Mouse (Mus musculus) thymus, postnatal 36 days (tissue): ENCODE results near the gene Map4k2.

Experiments
- DNase-seq, 2 experiments: peaks; one replicate each; pipeline ENCODE4 v3.0.0; 2022; ENCODE audit warnings: mixed read lengths in 2 of 2

The Map4k2 gene

GRCm38 (mm10) chr19:6318145-6318544, 22.8 kb upstream of the Map4k2 start:
- DNase-seq, result no peak

DNA sequence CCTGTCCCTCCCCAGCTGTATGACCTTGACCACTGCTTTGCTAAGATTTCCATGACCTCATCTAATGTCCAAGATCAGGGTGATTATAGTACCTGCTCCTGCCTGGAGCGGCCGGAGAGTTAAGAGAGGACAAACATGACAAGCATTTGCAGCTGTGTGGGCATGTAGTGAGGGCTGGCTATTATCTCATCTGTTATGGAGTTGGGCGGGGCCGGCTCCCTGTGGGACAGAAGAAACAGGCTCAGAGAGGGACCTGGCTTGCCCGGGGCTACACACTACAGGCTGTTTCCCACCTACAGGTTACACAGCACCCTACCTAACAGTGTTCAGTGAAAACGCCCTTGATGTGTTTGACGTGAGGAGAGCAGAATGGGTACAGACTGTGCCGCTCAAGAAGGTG, 19.6 kb upstream of the Map4k2 start:
- DNase-seq, result no peak

GRCm38 (mm10) chr19:6321786-6322621, 18.9 kb upstream of the Map4k2 start:
- DNase-seq, result no peak

GRCm38 (mm10) chr19:6324751-6325150, 16.2 kb upstream of the Map4k2 start:
- no peak for DNase-seq

- DNase-seq, result no peak
Measured at GRCm38 (mm10) chr19:6331178-6331577, 9.8 kb upstream of the Map4k2 start.

DNA sequence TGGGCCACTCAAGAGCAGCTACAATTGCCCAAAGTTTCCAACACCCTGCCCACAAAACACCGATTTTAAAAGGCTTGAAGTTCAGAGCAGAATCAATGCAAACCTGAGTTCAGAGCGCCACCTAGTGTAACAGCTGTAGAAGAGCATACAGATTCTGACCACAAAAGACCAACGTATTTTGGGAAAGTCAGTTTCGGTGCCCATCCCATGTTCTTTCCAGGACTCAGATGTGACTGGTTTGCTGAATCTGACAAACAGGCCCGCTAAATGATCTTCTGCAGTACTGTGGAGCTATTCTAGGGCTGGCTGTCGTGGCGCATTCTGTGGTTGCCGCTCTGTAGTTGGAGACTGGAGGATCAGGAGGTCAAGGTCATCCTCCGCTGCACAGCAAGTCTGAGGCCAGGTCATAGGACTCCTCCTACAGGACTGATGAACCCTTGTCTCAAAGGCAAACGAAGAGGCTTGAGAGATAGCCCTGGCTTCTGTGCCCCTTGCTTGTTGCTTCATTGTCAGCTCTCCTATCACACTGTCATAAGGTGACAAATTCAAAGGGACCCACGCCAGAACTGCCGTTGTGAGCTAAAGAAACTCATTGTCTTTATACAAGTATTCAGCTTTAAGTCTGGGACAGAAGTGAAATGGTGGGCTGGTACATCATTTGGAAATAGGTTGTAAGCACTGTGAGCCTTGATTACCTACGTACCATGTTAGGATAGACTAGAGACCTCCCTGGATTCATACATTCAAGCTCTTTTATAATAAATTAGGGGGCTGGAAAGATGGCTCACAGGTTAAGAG, 9.0 kb upstream of the Map4k2 start:
- DNase-seq, result peak; percentile 53 to 55

- DNase-seq, result no peak
Measured at GRCm38 (mm10) chr19:6333761-6334595, 7.0 kb upstream of the Map4k2 start.

DNA sequence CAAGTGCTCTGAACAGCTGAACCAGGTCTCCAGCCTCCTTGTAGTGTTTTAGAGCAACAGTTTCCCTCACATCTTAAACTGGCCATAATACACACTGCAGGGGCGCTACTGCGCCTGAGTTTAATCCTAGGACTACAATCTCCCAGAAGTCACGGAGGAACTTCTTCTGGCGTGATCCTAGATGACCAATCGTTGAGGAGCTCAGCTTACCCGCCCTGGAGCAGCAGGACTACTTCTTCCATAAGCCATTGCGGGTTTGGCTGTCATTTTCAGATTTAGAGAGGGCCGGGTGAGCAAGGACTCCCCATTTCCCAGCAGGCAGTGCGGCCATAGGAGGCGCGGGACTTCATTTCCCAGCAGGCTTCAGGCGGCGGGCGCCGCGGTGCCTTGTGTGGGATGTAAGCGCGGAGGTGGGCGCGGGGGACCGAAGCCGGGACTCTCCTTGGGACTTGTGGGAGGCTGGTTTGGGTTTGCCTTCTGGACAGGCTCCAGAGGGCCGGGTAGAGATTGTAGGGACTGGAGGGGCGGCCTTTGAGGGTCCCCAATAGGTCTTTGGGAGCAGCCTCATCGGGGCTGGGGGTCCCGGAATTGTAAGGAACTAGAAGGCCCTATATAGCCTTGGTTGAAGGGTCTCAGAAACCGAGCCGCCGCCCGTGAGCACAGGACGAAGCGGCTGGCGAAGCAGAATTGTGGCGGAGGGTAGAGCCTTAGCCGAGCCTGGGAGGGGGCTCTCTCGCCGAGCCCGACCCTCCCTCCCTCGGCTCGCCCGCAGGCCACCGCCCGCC, 6.1 kb upstream of the Map4k2 start, which contains the start of gene Men1:
Gene Men1 (plus strand): TSS at position 307 of the 785 bp plus-strand sequence.
- peak; percentile 88 to 92 for DNase-seq

- DNase-seq, result peak; percentile 30 to 52
Measured at GRCm38 (mm10) chr19:6335458-6335827, 5.5 kb upstream of the Map4k2 start.

DNA sequence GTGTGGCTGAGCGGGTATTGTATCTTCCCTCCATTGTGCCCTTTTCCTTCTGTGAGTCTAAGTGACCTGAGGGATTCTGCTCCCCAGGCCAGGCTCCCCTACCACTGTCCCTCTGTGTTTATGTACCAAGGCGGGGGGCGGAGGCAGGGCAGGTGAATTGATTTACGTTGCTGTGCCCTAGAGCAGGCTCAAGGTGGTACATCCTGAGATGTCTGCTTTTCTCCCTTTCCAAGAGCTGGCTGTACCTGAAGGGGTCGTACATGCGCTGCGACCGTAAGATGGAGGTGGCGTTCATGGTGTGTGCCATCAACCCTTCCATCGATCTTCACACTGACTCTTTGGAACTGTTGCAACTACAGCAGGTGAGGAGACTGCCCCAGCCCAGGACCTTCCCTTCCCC, 4.0 kb upstream of the Map4k2 start:
- no peak for DNase-seq

- no peak for DNase-seq
Measured at GRCm38 (mm10) chr19:6338171-6338570, 2.8 kb upstream of the Map4k2 start.

- DNase-seq, result no peak
Measured at GRCm38 (mm10) chr19:6338716-6339115, 2.2 kb upstream of the Map4k2 start.

- no peak for DNase-seq
Measured at GRCm38 (mm10) chr19:6339191-6339590, 1.7 kb upstream of the Map4k2 start.

- peak; percentile 74 to 81 for DNase-seq
Measured at GRCm38 (mm10) chr19:6339890-6340504, 938 bp upstream of the Map4k2 start.

DNA sequence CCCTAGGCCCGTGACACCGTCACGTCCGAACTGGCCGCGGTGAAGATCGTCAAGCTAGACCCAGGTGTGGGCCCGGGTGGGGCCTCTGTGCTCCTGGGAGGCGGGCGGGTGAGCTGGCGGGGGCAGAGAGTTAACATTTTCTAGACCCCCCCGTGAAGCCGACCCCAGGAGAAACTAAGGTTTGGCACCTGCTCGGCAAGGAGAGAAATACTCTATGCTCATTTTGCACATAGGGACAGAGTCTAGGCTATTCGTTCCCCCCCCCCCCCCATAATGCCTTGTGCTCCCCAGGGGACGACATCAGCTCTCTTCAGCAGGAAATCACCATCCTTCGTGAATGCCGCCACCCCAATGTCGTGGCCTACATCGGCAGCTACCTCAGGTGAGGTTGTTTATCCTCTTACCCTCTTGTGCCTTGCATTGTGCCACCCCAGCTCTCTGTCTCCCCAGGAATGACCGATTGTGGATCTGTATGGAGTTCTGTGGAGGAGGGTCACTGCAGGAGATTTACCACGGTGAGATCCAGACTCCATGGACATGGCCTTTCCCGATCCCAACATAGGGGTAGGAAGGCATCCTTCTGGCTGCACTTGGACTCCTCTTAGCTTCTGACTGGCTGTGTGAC, 630 bp downstream of the Map4k2 start:
- DNase-seq, result peak; percentile 49 to 59

- peak; percentile 55 to 71 for DNase-seq
Measured at GRCm38 (mm10) chr19:6342276-6342933, 1.5 kb downstream of the Map4k2 start.

DNA sequence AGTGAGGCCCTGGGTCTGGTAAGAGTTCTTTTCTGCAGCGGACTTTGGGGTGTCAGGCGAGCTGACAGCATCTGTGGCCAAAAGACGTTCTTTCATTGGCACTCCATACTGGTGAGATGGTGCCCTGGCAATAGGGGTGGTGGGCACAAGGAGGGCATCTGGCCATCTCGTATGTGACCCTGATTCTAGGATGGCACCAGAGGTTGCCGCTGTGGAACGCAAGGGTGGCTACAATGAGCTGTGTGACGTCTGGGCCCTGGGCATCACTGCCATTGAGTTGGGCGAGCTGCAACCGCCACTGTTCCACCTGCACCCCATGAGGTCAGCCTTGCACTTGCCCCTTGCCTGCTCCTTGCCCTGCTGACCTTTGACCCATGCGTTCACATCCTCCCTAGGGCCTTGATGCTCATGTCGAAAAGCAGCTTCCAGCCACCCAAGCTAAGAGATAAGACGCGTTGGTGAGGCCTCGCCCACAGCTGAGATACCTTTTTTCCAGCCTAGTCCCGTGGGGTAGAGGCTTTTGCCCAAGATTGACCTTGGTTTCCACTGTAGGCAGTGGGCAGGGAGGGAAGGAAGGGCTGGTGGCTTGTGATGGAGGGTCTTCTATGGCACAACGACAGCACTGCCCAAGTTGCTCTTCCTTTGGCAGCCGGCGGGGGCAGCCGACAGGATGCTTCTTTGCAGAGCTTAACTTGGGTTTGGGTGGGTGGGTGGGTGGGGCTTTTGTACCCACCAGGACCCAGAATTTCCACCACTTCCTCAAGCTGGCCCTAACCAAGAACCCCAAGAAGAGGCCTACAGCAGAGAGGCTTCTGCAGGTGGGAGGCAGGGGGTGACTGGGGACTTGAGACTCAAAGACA, 2.4 kb downstream of the Map4k2 start:
- DNase-seq, result peak in 1 of 2 experiments; percentile 60

DNA sequence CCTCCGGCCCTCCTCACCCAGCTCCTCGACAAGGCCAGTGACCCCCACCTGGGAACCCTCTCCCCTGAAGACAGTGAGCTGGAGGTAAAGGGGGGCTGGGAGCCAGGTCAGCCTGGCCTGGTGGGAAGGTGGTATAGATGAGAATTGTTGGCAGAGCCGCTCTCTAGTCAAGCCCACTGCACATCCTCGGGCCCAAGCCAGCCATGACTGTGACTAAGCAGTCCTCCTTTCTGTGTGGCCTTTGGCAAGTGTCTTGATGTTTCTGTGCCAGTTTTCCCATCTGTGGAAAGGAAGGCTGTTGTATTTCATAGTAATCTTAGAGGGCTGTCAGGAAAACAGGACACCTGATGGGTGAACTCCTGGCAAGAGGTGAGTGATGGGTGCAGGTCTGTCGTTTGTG, 3.1 kb downstream of the Map4k2 start:
- no peak for DNase-seq

- no peak for DNase-seq
Measured at GRCm38 (mm10) chr19:6346023-6346422, 5.1 kb downstream of the Map4k2 start.

GRCm38 (mm10) chr19:6346661-6347060, 5.7 kb downstream of the Map4k2 start:
- DNase-seq, result no peak
